Comparison of ENCODE assay signal across 19 mouse cellular contexts in genomic region chr5:43392908-43393545, GRCm38 (mm10).
A peak's percentile ranks its signal among the peaks of the same experiment; 100 is the strongest.
DNase-seq lines count a peak whose midpoint lies in the region; ATAC-seq and TF ChIP-seq lines count a peak whose summit lies in the region.
"Had no signal": no experiment of that assay in that cellular context is flagged by ENCODE, and none has a peak within 500 bp of the region (broad histone marks: within the 10 kb centered on the region; RNA-seq: fewer than 3 reads in every experiment).

No protein-coding gene starts in this region.

- no peaks in the 10 kb centered on the region for H3K36me3 ChIP-seq in embryonic facial prominence, embryonic 14.5 days (ENCODE audit: control insufficient read depth, insufficient read depth, low read length)
- H3K36me3 ChIP-seq in embryonic facial prominence, embryonic 10.5 days (replicated peaks), result no peaks in the 10 kb centered on the region
- H3K36me3 ChIP-seq: embryonic facial prominence, embryonic 13.5 days; heart, embryonic 13.5 days; kidney, embryonic 15.5 days; limb, embryonic 12.5 days; liver, embryonic 13.5 days had no signal

- ATAC-seq in embryonic facial prominence, embryonic 14.5 days (ENCODE audit: low read depth), result no peak
- no peak for ATAC-seq in megakaryocyte-erythroid progenitor cell, adult 5-6 weeks (replicated peaks; ENCODE audit: low FRiP score, low TSS enrichment, poor library complexity, severe bottlenecking)
- no peak for ATAC-seq in erythroid progenitor cell, adult 5-6 weeks (replicated peaks; ENCODE audit: low FRiP score, poor library complexity, severe bottlenecking)
- ATAC-seq: activated CD4-positive, CD25-positive, alpha-beta regulatory T cell, adult 4 months; intestine, embryonic 16.5 days; Patski had no signal

- H3K27ac ChIP-seq in embryonic facial prominence, embryonic 14.5 days (replicated peaks; ENCODE audit: low read depth, low read length), result no peak overlapping the region
- no peak overlapping the region for H3K27ac ChIP-seq in embryonic facial prominence, embryonic 10.5 days (replicated peaks)
- H3K27ac ChIP-seq in layer of hippocampus, adult 2 months, result 0 out of 2 replicates have a peak overlapping the region, but pooled peaks have one; percentile 8
- H3K27ac ChIP-seq: embryonic facial prominence, embryonic 13.5 days; heart, embryonic 13.5 days; kidney, embryonic 15.5 days; limb, embryonic 12.5 days; liver, embryonic 13.5 days had no signal

- H3K27me3 ChIP-seq in embryonic facial prominence, embryonic 14.5 days (replicated peaks; ENCODE audit: control insufficient read depth, insufficient read depth, low read length), result no peaks in the 10 kb centered on the region
- no peaks in the 10 kb centered on the region for H3K27me3 ChIP-seq in embryonic facial prominence, embryonic 10.5 days (replicated peaks; ENCODE audit: low read depth, poor library complexity, severe bottlenecking)
- H3K27me3 ChIP-seq: embryonic facial prominence, embryonic 13.5 days; heart, embryonic 13.5 days; kidney, embryonic 15.5 days; limb, embryonic 12.5 days; liver, embryonic 13.5 days had no signal

- H3K4me3 ChIP-seq in embryonic facial prominence, embryonic 14.5 days (ENCODE audit: low read depth, low read length), result no peak overlapping the region
- no peak overlapping the region for H3K4me3 ChIP-seq in embryonic facial prominence, embryonic 10.5 days
- no peak overlapping the region for H3K4me3 ChIP-seq in layer of hippocampus, adult 2 months
- H3K4me3 ChIP-seq: embryonic facial prominence, embryonic 13.5 days; heart, embryonic 13.5 days; kidney, embryonic 15.5 days; limb, embryonic 12.5 days; liver, embryonic 13.5 days had no signal

- H3K4me1 ChIP-seq in embryonic facial prominence, embryonic 14.5 days (ENCODE audit: control insufficient read depth, insufficient read depth, low read length), result no peaks in the 10 kb centered on the region
- H3K4me1 ChIP-seq in embryonic facial prominence, embryonic 10.5 days, result no peaks in the 10 kb centered on the region
- H3K4me1 ChIP-seq: kidney, embryonic 15.5 days; limb, embryonic 12.5 days; liver, embryonic 13.5 days had no signal

- no peak for TF ChIP-seq POLR2A in brain, embryonic 14.5 days (IDR thresholded peaks at IDR 0.05; ENCODE audit: borderline replicate concordance, extremely low read depth, insufficient read depth, insufficient read length, poor library complexity, severe bottlenecking)

- H3K9me3 ChIP-seq in embryonic facial prominence, embryonic 14.5 days (ENCODE audit: control insufficient read depth, low read length), result no peaks in the 10 kb centered on the region
- no peaks in the 10 kb centered on the region for H3K9me3 ChIP-seq in embryonic facial prominence, embryonic 10.5 days
- H3K9me3 ChIP-seq: embryonic facial prominence, embryonic 13.5 days; heart, embryonic 13.5 days; kidney, embryonic 15.5 days; limb, embryonic 12.5 days; liver, embryonic 13.5 days had no signal

- H3K4me2 ChIP-seq in embryonic facial prominence, embryonic 14.5 days (ENCODE audit: low read depth, low read length), result no peak overlapping the region
- H3K4me2 ChIP-seq: embryonic facial prominence, embryonic 13.5 days; heart, embryonic 13.5 days; kidney, embryonic 15.5 days; limb, embryonic 12.5 days; liver, embryonic 13.5 days had no signal

- WGBS in embryonic facial prominence, embryonic 14.5 days, result 63% methylated on average over 8 of the region's 8 CpGs
- WGBS in embryonic facial prominence, embryonic 10.5 days, result 80% methylated on average over 8 of the region's 8 CpGs

- no peak for TF ChIP-seq CTCF in layer of hippocampus, adult 2 months (conservative IDR thresholded peaks at IDR 0.05)
- TF ChIP-seq CTCF in brain, embryonic 14.5 days (IDR thresholded peaks at IDR 0.05; ENCODE audit: borderline replicate concordance, extremely low read depth, insufficient read depth, insufficient read length), result no peak

- DNase-seq in embryonic facial prominence, embryonic 14.5 days (ENCODE audit: low spot score), result peak; percentile 20
- DNase-seq in embryonic facial prominence, embryonic 10.5 days (ENCODE audit: low spot score), result no peak
- DNase-seq in layer of hippocampus, adult 2 months (ENCODE audit: low spot score in 2 of 2), result peak in 1 of 2 experiments; percentile 6
- DNase-seq in layer of hippocampus, adult 18-20 months (ENCODE audit: low spot score in 2 of 2), result no peak
- peak; percentile 4 for DNase-seq in A20 (ENCODE audit: low read depth, low spot score)
- peak; percentile 51 for DNase-seq in brain, embryonic 14.5 days (ENCODE audit: low read depth)
- DNase-seq: adrenal gland, postnatal 25 days; heart, postnatal 4 days; liver, embryonic 13.5 days; right cerebral cortex, postnatal 25 days had no signal

- no peak overlapping the region for H3K9ac ChIP-seq in embryonic facial prominence, embryonic 14.5 days (ENCODE audit: low read depth, low read length)
- H3K9ac ChIP-seq: embryonic facial prominence, embryonic 13.5 days; heart, embryonic 13.5 days; kidney, embryonic 15.5 days; limb, embryonic 12.5 days; liver, embryonic 13.5 days had no signal

Comparison
In these comparisons a context has a peak if more than half of its experiments do, and no peak if none do; other contexts are left out.
1. DNase-seq: peak in embryonic facial prominence, embryonic 14.5 days (single experiment), A20 (single experiment) and brain, embryonic 14.5 days (single experiment); none in embryonic facial prominence, embryonic 10.5 days (single experiment) and layer of hippocampus, adult 18-20 months (0 of 2).